Mouse (Mus musculus) heart, embryonic 13.5 days (tissue): ENCODE measurements around the gene Foxred2. TPM values are rescaled to one million over a fixed set of nuclear protein-coding genes. Genes with fewer than 3 reads are reported as not detected.
A peak's percentile ranks its signal among the peaks of the same experiment; 100 is the strongest.

ENCODE experiments used
- ATAC-seq: fragments of 200-750 bp; cut with Nextera tagmentation; 2 replicates; pipeline ENCODE4 v1.8.0; 2017; ENCODE audit warnings: moderate TSS enrichment; ENCODE audit not compliant: insufficient number of reproducible peaks, low FRiP score, low TSS enrichment; ENCODE audit errors: extremely low read depth
- H3K27ac ChIP-seq: fragments of 300-500 bp; sonication (generic); replicated peaks from 2 replicates; pipeline ENCODE4 v1.5.1; 2015; ENCODE audit warnings: moderate library complexity, mild to moderate bottlenecking, inconsistent platforms
- H3K27me3 ChIP-seq: fragments of 300-500 bp; sonication (generic); replicated peaks from 2 replicates; pipeline ENCODE4 v1.6.1; 2015; ENCODE audit warnings: mild to moderate bottlenecking, inconsistent platforms
- H3K36me3 ChIP-seq: fragments of 300-500 bp; sonication (generic); 2 replicates; pipeline ENCODE4 v1.6.1; 2015; ENCODE audit warnings: mild to moderate bottlenecking, inconsistent platforms
- H3K4me1 ChIP-seq: fragments of 300-500 bp; sonication (generic); 2 replicates; pipeline ENCODE4 v1.6.1; 2015; ENCODE audit warnings: inconsistent platforms
- H3K4me2 ChIP-seq: fragments of 300-500 bp; sonication (generic); 2 replicates; pipeline ENCODE4 v1.6.1; 2015; ENCODE audit warnings: inconsistent platforms, mild to moderate bottlenecking, moderate library complexity
- H3K4me3 ChIP-seq: fragments of 300-500 bp; sonication (generic); 2 replicates; pipeline ENCODE4 v1.5.1; 2015; ENCODE audit warnings: moderate library complexity, mild to moderate bottlenecking, inconsistent platforms
- H3K9ac ChIP-seq: fragments of 300-500 bp; sonication (generic); 2 replicates; pipeline ENCODE4 v1.6.1; 2015; ENCODE audit warnings: inconsistent platforms, mild to moderate bottlenecking, moderate library complexity
- H3K9me3 ChIP-seq: fragments of 300-500 bp; sonication (generic); 2 replicates; pipeline ENCODE4 v1.6.1; 2016; ENCODE audit warnings: inconsistent platforms
- WGBS: fragments of 180-500 bp; shearing (Covaris S2); methylation state at CpG from one replicate; pipeline ENCODE4 v1.1.7; 2015; ENCODE audit warnings: mixed read lengths; 5-methylcytosine and 5-hydroxymethylcytosine counted together
- polyA plus RNA-seq: library from polyadenylated mRNA; unstranded; fragments of >200 nt; fragmentation: Nextera tagmentation; extraction: Ambion mirVana; gene quantifications from 2 replicates; pipeline ENCODE4 v1.2.1, GENCODE M21; 2015

Gene Foxred2
- polyA plus RNA-seq, 1 experiment from 2014 or later: 1.1 TPM

- Histone ChIP-seq H3K27me3 (no peaks in the 10 kb centered on the region), H3K9me3 (no peaks in the 10 kb centered on the region), H3K4me3 (no peak overlapping the region), H3K27ac (no peak overlapping the region), H3K36me3 (no peaks in the 10 kb centered on the region), H3K4me1 (no peaks in the 10 kb centered on the region), H3K4me2 (no peak overlapping the region), H3K9ac (no peak overlapping the region)
- no peak for ATAC-seq
- WGBS: 69% methylated on average over 3 of the region's 3 CpGs
Observed at GRCm38 (mm10) chr15:77941563-77941962, 15.0 kb downstream of the Foxred2 start.

DNA sequence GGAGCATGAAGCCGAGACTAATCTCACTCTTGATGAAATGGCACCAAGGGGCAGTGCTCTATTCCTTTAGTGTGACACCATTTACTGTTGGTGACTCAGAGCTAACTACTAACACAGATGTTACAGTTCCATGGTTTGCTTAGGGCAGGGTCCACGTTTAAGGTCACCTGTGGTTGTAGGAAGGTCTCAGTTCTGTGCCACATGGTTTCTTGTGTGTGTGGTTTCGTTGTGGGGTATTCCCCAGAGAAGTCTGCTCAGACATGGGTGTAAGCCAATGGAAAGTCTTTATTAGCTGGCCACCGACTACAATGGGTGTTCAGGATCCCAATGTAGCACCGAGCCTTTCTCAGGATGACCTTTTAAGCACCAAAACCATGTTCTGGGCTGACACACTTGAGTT lies 18.0 kb downstream of the Foxred2 start:
- Histone ChIP-seq H3K4me2 (no peak overlapping the region), H3K4me3 (no peak overlapping the region), H3K27me3 (peaks cover 13% of the 10 kb centered on the region; the same call in 1 of the 2 replicates), H3K36me3 (no peaks in the 10 kb centered on the region), H3K4me1 (peaks cover 5% of the 10 kb centered on the region), H3K27ac (no peak overlapping the region), H3K9ac (no peak overlapping the region), H3K9me3 (no peaks in the 10 kb centered on the region)
- 69% methylated on average over 5 of the region's 5 CpGs for WGBS
- ATAC-seq: no peak

- Histone ChIP-seq H3K4me2 (no peak overlapping the region), H3K36me3 (no peaks in the 10 kb centered on the region), H3K9ac (no peak overlapping the region), H3K27ac (no peak overlapping the region), H3K27me3 (peaks cover 13% of the 10 kb centered on the region; the same call in 1 of the 2 replicates), H3K4me3 (no peak overlapping the region), H3K4me1 (peaks cover 14% of the 10 kb centered on the region), H3K9me3 (no peaks in the 10 kb centered on the region)
- WGBS: 72% methylated on average over 14 of the region's 14 CpGs
- ATAC-seq: no peak
Observed at GRCm38 (mm10) chr15:77935673-77936375, 20.7 kb downstream of the Foxred2 start.

DNA sequence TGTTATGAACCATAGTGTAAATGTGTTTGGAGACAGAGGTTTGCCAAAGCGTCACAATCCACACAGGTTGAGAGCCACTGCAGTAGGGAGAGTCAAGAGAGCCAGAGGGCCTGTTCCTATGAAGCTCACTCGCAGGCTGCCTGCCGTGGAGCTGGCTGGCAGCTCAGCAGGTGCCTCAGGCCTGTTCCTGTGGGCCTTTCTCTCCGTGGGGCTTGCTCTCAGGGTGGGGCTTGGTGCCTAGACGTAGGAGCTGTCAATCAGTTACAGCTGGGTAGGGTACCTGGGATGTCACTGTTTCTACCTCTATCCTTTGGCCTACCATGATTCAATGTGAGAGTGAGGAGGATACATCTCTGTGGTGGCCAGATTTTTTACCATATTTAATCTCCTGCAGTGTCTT lies 21.6 kb downstream of the Foxred2 start:
- WGBS: 64% methylated on average over 5 of the region's 5 CpGs

GRCm38 (mm10) chr15:77934326-77934725 lies 22.2 kb downstream of the Foxred2 start:
- peaks cover 13% of the 10 kb centered on the region; the same call in 1 of the 2 replicates for H3K27me3 ChIP-seq
- H3K9me3 ChIP-seq: no peaks in the 10 kb centered on the region
- WGBS: 69% methylated on average over 11 of the region's 11 CpGs
- no peak overlapping the region for H3K4me3 ChIP-seq
- H3K9ac ChIP-seq: no peak overlapping the region
- no peaks in the 10 kb centered on the region for H3K36me3 ChIP-seq
- H3K27ac ChIP-seq: no peak overlapping the region
- ATAC-seq: no peak
- H3K4me2 ChIP-seq: no peak overlapping the region
- peaks cover 22% of the 10 kb centered on the region for H3K4me1 ChIP-seq

More for the DNA sequence above, 21.6 kb downstream of the Foxred2 start:
- H3K4me2 ChIP-seq: no peak overlapping the region
- no peaks in the 10 kb centered on the region for H3K9me3 ChIP-seq
- H3K9ac ChIP-seq: no peak overlapping the region
- ATAC-seq: no peak
- no peak overlapping the region for H3K27ac ChIP-seq
- no peaks in the 10 kb centered on the region for H3K36me3 ChIP-seq
- H3K4me1 ChIP-seq: peaks cover 15% of the 10 kb centered on the region
- peaks cover 13% of the 10 kb centered on the region; the same call in 1 of the 2 replicates for H3K27me3 ChIP-seq
- H3K4me3 ChIP-seq: no peak overlapping the region

- Histone ChIP-seq H3K27ac (no peak overlapping the region), H3K4me2 (peak overlapping the region; percentile 47), H3K27me3 (peaks cover 13% of the 10 kb centered on the region; the same call in 1 of the 2 replicates), H3K9me3 (no peaks in the 10 kb centered on the region), H3K4me3 (0 out of 2 replicates have a peak overlapping the region, but pooled peaks have one; percentile 8), H3K9ac (no peak overlapping the region), H3K4me1 (peaks cover 23% of the 10 kb centered on the region), H3K36me3 (no peaks in the 10 kb centered on the region)
- ATAC-seq: no peak
- WGBS: 1% methylated on average over 14 of the region's 14 CpGs
Observed at GRCm38 (mm10) chr15:77933770-77934169, 22.8 kb downstream of the Foxred2 start.

DNA sequence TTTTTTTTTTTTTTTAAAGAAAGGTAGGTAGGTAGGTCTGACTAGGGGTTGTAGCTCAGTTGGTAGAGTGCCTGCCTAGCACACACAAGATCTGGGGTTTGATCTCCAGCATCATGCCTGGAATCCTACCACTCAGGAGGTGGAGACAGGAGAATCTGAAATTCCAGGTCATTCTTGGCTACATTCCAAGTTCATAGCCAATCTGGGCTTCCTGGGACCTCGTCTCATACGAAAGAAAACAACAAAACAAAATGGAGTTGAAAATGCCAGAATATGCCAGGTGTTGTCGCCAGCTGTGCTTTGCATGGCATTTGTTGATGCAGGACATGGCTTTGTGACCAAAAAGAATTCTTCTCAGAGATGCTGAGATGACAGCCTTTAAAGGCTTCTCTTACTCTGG lies 23.3 kb downstream of the Foxred2 start:
- H3K27ac ChIP-seq: no peak overlapping the region
- ATAC-seq: no peak
- WGBS: 45% methylated on average over 3 of the region's 3 CpGs
- no peaks in the 10 kb centered on the region for H3K9me3 ChIP-seq
- H3K4me1 ChIP-seq: peaks cover 24% of the 10 kb centered on the region
- H3K4me3 ChIP-seq: no peak overlapping the region
- peaks cover 13% of the 10 kb centered on the region; the same call in 1 of the 2 replicates for H3K27me3 ChIP-seq
- no peak overlapping the region for H3K9ac ChIP-seq
- no peaks in the 10 kb centered on the region for H3K36me3 ChIP-seq
- H3K4me2 ChIP-seq: no peak overlapping the region; the same call in 1 of the 2 replicates

GRCm38 (mm10) chr15:77931689-77932016 lies 24.9 kb downstream of the Foxred2 start:
- no peak for ATAC-seq
- Histone ChIP-seq H3K9ac (peak overlapping the region; percentile 1; the same call in 1 of the 2 replicates), H3K9me3 (no peaks in the 10 kb centered on the region), H3K27ac (no peak overlapping the region), H3K27me3 (peaks cover 13% of the 10 kb centered on the region; the same call in 1 of the 2 replicates), H3K4me2 (no peak overlapping the region), H3K4me1 (peaks cover 36% of the 10 kb centered on the region), H3K36me3 (peaks cover 10% of the 10 kb centered on the region), H3K4me3 (no peak overlapping the region)
- WGBS: 46% methylated on average over 6 of the region's 6 CpGs

DNA sequence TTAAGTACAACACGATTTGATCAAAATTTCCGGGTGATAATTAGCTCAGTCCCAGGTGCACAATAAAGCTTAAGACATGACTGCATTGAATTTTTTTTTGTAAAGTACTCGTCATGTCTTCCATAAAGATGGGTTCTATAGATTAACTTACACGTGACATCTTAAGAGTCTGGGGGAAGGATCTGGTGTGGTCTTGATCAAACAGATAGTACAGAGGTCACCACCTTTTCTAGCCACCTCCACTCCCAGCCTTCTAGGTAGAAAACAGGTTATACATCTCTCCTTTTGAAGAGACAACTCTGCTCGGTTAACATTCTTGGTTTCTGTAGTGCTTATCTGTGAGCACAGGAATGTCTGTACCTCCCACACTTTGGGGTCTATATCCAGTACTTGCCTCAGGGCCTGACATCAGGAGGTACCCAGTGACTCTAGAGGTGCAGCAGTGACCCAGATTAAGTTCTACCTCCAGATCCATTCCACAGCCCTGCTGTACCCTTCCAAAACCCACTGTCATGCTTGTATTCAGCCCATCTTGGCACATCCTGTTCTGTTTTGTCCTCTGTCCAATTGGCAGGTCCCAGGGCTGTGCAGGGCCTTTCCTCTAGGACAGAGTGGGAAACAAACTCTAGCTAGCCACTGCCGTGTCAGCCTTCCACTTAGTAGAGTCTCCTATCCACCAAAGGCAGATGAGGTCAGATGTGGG lies 25.4 kb downstream of the Foxred2 start:
- ATAC-seq: no peak

GRCm38 (mm10) chr15:77929804-77930203 lies 26.7 kb downstream of the Foxred2 start:
- H3K36me3 ChIP-seq: peaks cover 26% of the 10 kb centered on the region
- H3K27me3 ChIP-seq: peaks cover 4% of the 10 kb centered on the region; the same call in 1 of the 2 replicates
- peak overlapping the region; percentile 77 for H3K4me2 ChIP-seq
- peak overlapping the region; percentile 73 for H3K4me3 ChIP-seq
- H3K4me1 ChIP-seq: peaks cover 36% of the 10 kb centered on the region
- no peak for ATAC-seq
- no peaks in the 10 kb centered on the region for H3K9me3 ChIP-seq
- peak overlapping the region; percentile 81 for H3K9ac ChIP-seq
- 0 out of 2 replicates have a peak overlapping the region, but pooled peaks have one; percentile 73 for H3K27ac ChIP-seq
- 48% methylated on average over 8 of the region's 8 CpGs for WGBS

More for the DNA sequence above, 25.4 kb downstream of the Foxred2 start:
- Histone ChIP-seq H3K4me2 (no peak overlapping the region), H3K27ac (no peak overlapping the region), H3K9me3 (no peaks in the 10 kb centered on the region), H3K9ac (peak overlapping the region; percentile 19; the same call in 1 of the 2 replicates), H3K4me1 (peaks cover 36% of the 10 kb centered on the region), H3K4me3 (no peak overlapping the region), H3K27me3 (peaks cover 13% of the 10 kb centered on the region; the same call in 1 of the 2 replicates), H3K36me3 (peaks cover 15% of the 10 kb centered on the region)
- 55% methylated on average over 6 of the region's 6 CpGs for WGBS

DNA sequence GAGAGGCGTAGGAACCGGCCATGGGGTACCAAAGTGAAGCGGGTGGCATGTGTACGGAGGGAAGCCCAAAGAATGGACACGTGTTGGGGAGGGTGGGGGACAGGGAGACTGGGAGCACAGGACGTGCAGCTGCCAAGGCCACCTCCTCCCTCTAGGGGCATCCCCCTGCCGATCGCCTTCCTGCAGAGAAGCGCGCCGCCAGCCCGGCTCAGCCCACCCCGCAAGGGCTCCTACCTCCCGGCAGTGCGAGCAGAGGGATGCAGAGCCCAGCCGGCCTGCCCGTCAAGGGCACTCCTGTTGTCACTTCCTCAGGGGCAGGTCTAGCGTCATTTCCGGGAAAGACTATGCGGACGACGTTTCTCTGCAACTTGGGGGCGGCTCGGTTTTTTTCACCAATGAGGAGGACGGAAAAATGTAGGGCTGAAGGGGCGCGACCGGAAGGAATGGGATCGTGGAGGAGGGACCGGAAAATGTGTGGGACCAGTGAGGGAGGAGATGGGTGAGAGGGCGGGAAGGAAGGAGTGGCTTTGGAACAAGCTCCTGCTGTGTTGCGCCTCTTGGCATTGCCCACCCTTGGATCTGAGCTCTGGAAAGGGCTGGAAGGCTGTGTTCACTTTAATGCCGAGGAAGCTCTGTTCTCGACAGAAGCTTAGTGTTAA lies 27.7 kb downstream of the Foxred2 start, which contains the start of gene Txn2:
Gene Txn2 (minus strand): TSS at position 334 of the 659 bp plus-strand sequence.
- Histone ChIP-seq H3K4me2 (peak within 1 kb of the TSS; percentile 77), H3K27ac (peak within 1 kb of the TSS; percentile 94), H3K9ac (peak within 1 kb of the TSS; percentile 85), H3K9me3 (no peaks in the 10 kb centered on the region), H3K27me3 (no peaks in the 10 kb centered on the region), H3K4me3 (peak within 1 kb of the TSS; percentile 73), H3K4me1 (peaks cover 33% of the 10 kb centered on the region), H3K36me3 (peaks cover 36% of the 10 kb centered on the region)
- peak; percentile 88 for ATAC-seq
- under 1% methylated on average over 34 of the region's 34 CpGs for WGBS
